Mouse (Mus musculus): ENCODE data around the gene Dnajc12.
"Not testable (repeated sequence)": the region's sequence is repeated elsewhere in the genome, so short reads cannot be mapped to it uniquely, and the experiment has no call there.

Gene Dnajc12

DNA sequence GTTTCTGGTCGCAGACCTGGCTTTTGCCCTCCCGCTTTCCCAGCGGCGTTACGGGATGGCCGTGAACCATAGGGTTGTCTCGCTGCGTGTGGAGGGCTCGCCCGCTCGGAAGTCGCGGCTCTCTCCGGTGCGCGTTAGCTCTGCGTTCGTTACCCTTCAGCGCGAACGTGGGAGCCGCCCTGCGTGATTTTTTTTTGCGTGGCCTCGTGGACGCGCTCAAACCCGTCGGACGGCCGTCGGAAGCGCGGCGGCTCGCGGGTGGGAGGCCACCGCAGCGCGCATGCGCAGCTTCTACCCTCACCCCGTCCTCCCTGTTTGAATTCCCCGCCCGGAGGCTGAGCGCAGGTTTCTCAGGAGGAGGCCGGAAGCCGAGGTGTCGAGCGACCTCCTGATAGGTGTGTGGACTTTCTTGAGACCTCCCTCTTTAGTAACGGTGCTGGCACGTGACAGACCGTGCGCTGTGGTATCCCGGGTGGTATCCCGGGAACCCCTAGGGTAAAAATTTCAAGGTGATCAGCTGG lies 47.6 kb downstream of the Dnajc12 start, which contains the start of gene Ctnna3:
Gene Ctnna3 (plus strand): TSS at position 314 of the 521 bp plus-strand sequence.
- peak; percentile 50 to 65 for DNase-seq (ENCODE audit: low read depth in 1 of 2, low spot score in 2 of 2)

DNA sequence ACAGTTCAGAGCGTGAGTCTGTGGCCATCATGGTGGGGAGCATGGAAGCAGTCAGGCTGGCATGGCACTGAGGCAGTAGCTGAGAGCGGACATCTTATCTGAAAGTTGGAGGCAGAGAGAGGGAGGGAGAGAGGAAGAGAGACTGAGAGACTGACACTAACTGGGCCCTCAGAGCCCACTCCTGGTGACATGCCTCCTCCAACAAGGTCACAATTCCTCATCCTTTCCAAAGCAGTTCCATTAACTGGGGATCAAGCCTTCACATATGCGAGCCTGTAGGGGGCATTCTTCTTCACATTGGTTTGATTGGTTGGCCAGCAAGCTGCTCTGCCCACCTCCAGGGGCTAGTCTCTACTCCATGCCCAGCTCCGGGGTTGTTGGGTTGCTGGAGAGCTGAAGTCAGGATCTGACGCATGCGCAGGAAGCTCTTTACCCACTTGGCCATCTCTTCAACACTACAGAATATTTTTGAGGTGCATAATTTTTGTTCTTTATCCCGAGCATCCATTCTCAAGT lies 49.0 kb downstream of the Dnajc12 start:
- no peak for DNase-seq (ENCODE audit: low read depth in 1 of 2, low spot score in 2 of 2)

- DNase-seq (ENCODE audit: low read depth in 1 of 2, low spot score in 2 of 2), result no peak
Observed at GRCm38 (mm10) chr10:63432099-63432498, 49.9 kb downstream of the Dnajc12 start.

DNA sequence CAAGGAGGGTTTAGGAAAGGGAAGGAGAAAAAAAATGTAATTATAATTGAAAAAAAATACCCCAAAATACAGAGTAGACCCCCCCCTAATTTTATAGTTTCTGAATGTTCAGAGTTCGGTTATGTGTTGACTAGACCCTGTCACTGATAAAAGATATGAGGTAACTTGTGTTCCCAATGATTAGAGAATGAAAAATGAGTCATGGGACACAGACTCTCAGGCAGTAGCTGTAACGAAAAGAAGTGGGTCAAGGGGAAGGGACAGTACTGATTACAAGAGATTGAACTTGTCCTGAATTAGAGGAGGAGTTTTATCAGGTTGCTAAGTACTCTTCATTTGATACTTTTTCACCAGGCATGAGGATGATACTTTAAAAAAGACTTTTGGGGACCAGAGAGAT lies 50.6 kb downstream of the Dnajc12 start:
- DNase-seq (ENCODE audit: low read depth in 1 of 2, low spot score in 2 of 2), result no peak

- DNase-seq (ENCODE audit: low read depth in 1 of 2, low spot score in 2 of 2), result no peak
Observed at GRCm38 (mm10) chr10:63438736-63439262, 56.6 kb downstream of the Dnajc12 start.

DNA sequence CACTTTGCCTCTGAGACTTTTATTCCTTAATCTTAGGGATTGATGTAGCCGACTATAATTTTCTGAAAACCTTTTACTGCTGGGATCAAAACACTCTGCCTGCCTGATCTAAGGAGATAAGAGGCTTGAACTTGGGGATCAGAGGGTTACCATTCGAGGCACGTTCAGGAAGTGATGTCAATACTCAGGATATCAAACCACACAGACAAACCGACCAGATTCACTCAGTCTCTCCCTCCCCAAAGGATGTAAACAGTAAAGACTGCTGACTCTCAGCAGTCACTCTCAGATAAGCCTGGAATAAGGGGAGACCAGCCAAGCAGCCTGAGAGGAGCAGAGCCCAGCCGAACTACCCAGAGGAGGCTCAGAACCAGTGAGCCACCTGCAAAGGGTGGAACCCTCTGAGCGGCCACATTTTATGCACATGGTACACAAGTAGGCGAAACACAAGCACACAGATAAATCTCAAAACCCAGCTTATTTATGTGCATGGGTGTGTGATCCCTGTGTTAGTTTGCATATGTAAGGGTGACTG lies 57.5 kb downstream of the Dnajc12 start:
- DNase-seq (ENCODE audit: low read depth in 1 of 2, low spot score in 2 of 2), result no peak

DNA sequence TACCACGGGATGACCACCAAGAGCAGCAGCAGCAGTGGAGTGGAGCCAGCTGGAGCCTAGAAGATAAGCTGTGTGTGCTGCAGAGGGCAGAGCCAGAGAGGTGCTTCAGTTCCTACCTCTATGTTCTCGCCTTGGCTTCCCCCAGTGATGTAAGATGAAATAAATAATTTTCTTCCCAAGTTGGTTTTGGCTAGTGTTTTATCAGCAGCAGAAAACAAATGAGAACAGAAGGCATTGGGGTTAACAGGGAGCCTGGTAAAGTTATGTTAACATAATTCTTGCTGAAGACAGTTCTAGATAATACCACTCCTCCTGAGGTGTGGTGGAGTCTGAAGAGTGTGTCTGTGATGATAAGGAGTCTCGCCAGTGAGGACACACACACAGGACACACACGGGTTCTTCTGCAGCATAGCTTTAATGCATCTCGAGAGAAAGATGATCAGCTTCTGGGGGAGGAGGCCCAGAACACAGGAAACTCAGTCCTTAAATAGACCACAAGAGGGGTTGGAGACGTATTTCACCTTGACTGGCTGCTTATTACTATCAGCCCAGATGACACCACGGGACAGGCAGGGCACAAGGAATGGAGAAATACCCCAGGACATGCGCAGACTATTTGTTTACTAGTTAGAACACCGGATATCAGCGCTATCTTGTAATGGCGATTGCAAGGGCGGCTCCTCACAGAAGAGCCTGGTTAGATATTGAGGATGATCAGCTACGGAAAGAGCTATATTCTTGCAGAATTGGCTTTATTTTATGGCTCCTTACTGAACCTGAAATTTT lies 62.6 kb downstream of the Dnajc12 start:
- not testable (repeated sequence) for DNase-seq (ENCODE audit: low read depth in 1 of 2, low spot score in 2 of 2)

DNA sequence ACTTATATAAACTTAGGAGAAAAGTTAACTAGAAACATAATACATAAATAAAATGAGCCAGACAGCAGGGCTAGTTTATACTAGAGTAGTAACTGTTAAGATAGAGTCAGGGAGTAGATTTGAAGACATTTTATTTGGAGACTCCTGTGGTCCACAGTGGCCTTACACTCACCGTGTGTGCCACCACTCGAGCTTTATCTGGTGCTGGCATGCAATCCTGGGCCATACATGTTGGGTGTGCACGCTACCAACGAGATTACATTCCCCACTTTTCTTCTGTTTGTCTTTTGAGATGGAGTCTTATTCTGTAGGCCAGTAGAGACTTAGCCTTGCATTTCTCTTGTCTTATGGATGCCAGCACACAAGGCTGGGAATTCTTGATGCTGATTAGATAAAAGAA lies 71.7 kb downstream of the Dnajc12 start:
- DNase-seq (ENCODE audit: low read depth in 1 of 2, low spot score in 2 of 2), result no peak

DNA sequence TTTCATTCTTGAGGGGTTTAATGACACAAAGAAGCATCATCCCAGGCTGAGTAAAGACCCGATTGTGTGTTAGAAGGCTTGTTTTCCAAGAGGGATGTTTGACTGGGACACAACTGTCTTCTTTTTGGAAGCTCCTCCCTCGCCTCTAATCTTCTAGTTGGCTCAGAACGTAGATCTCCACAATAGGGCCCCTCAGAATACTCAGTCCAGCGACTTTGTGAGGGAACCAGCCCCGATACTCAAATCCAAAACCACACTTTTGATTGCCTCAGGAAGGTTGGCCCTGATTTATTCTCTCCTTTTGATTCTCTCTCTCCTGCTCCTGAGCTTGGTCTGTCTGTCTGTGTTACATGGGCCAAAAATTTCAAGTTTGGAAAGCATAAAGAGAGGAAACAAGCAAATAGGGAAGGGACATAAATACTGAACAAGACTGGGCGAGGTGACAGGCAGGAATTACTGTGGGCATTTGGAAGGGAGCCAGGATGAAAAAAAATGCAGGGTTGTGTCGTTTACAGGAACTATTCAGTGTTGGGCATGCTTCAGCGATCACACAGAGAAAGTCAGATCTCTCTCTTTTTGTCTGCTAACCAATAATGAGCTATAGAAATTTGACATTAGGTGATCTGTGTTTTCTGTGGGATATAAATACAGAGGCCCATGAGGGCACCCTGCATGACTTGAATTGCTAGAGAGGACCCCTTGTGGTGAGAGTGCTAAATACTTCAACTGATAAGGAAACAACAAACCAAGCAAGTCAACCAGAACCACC lies 73.1 kb downstream of the Dnajc12 start:
- DNase-seq (ENCODE audit: low read depth in 1 of 2, low spot score in 2 of 2), result no peak

GRCm38 (mm10) chr10:63457292-63458128 lies 75.3 kb downstream of the Dnajc12 start:
- no peak for DNase-seq (ENCODE audit: low read depth in 1 of 2, low spot score in 2 of 2)

Data from monocyte, adult 2 months (primary cell).